Mouse (Mus musculus) heart, postnatal 0 days (tissue): ENCODE results near the gene Prkch. TPM values are rescaled to one million over a fixed set of nuclear protein-coding genes. Genes with fewer than 3 reads are reported as not detected.
A peak's percentile ranks its signal among the peaks of the same experiment; 100 is the strongest.

Source experiments
- ATAC-seq: fragments of 200-750 bp; cut with Nextera tagmentation; 2 replicates; pipeline ENCODE4 v1.8.0; 2017; ENCODE audit warnings: low read depth, moderate number of reproducible peaks, moderate library complexity; ENCODE audit not compliant: insufficient read depth
- DNase-seq: peaks from one replicate; pipeline ENCODE4 v3.0.0-alpha.2; 2016; ENCODE audit warnings: low spot score
- H3K27ac ChIP-seq: fragments of 300-500 bp; sonication (generic); 2 replicates; pipeline ENCODE4 v1.5.1; 2014; ENCODE audit warnings: low read depth, mild to moderate bottlenecking
- H3K27me3 ChIP-seq: fragments of 300-500 bp; sonication (generic); 2 replicates; pipeline ENCODE4 v1.6.1; 2014; ENCODE audit warnings: low read length, mixed read lengths; ENCODE audit not compliant: control insufficient read depth, insufficient read depth
- H3K36me3 ChIP-seq: fragments of 300-500 bp; sonication (generic); replicated peaks from 2 replicates; pipeline ENCODE4 v1.6.1; 2014; ENCODE audit warnings: low read length, mixed read lengths; ENCODE audit not compliant: control insufficient read depth, insufficient read depth
- H3K4me1 ChIP-seq: fragments of 300-500 bp; sonication (generic); 2 replicates; pipeline ENCODE4 v1.6.1; 2014; ENCODE audit warnings: antibody characterized with exemption; ENCODE audit not compliant: control insufficient read depth, insufficient read depth
- H3K4me2 ChIP-seq: fragments of 300-500 bp; sonication (generic); 2 replicates; pipeline ENCODE4 v1.6.1; 2014; ENCODE audit warnings: low read depth, mild to moderate bottlenecking, low read length, moderate library complexity
- H3K4me3 ChIP-seq: fragments of 300-500 bp; sonication (generic); 2 replicates; pipeline ENCODE4 v1.5.1; 2014; ENCODE audit warnings: low read depth, low read length
- H3K9ac ChIP-seq: fragments of 300-500 bp; sonication (generic); replicated peaks from 2 replicates; pipeline ENCODE4 v1.6.1; 2014; ENCODE audit warnings: low read depth, low read length, mixed read lengths
- H3K9me3 ChIP-seq: fragments of 300-500 bp; sonication (generic); replicated peaks from 2 replicates; pipeline ENCODE4 v1.6.1; 2016; ENCODE audit warnings: low read length; ENCODE audit not compliant: control insufficient read depth
- CTCF ChIP-seq: IDR thresholded peaks from 2 replicates; pipeline ENCODE4 v1.5.1; 2016; ENCODE audit warnings: antibody characterized with exemption, control low read depth, low read depth
- EP300 ChIP-seq: IDR thresholded peaks from 2 replicates; pipeline ENCODE4 v1.6.1; 2016; ENCODE audit warnings: antibody characterized with exemption, low read depth
- WGBS: fragments of 180-500 bp; shearing (Covaris S2); extraction: QIAGEN DNeasy Blood & Tissue Kit; methylation state at CpG from one replicate; pipeline ENCODE4 v1.1.7; 2014; 5-methylcytosine and 5-hydroxymethylcytosine counted together
- polyA plus RNA-seq: library from polyadenylated mRNA; unstranded; fragments of >200 nt; fragmentation: Nextera tagmentation; extraction: Ambion mirVana; gene quantifications from 2 replicates; pipeline ENCODE4 v1.2.1, GENCODE M21; 2015
- total RNA-seq: library from RNA; depleted of rRNA; stranded (reverse); fragments of >200 nt; gene quantifications from 2 replicates; pipeline ENCODE4 v1.2.3, GENCODE M21; 2014; ENCODE audit warnings: low replicate concordance

Gene Prkch
- total and polyA plus RNA-seq, 2 experiments from 2014 or later = 7.9 to 20.5 TPM

DNA sequence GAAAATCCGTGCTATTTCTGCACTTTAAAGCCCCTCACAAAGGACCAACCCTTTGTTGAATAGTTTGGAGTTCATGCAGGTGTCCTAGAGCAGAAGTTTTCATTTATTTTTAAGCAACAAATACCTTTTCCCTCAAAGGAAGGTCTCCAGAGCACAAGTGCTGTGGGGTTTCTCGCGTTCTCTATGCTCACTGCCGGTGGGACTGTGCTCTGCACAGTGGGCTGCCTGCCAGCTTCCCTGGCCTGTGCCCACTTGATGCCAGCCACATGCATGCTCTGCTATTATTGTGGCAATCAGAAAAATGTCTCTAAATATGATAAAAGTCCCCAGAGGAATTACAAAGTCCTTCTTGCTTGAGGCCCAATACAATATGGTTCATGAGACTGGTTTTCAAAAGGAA is 87.4 kb downstream of the Prkch start:
- no peak overlapping the region for H3K4me2 ChIP-seq
- H3K27ac ChIP-seq = peak overlapping the region; percentile 77
- 0 out of 2 replicates have a peak, but pooled peaks have one; percentile 49 for ATAC-seq
- 26% methylated on average over 4 of the region's 4 CpGs for whole genome bisulfite sequencing
- DNase-seq = no peak
- no peaks in the 10 kb centered on the region for H3K27me3 ChIP-seq
- peaks cover 17% of the 10 kb centered on the region for H3K4me1 ChIP-seq
- H3K9me3 ChIP-seq = no peaks in the 10 kb centered on the region
- no peak for TF ChIP-seq CTCF
- no peak for TF ChIP-seq EP300
- no peak overlapping the region for H3K9ac ChIP-seq
- H3K4me3 ChIP-seq = no peak overlapping the region
- no peaks in the 10 kb centered on the region for H3K36me3 ChIP-seq

DNA sequence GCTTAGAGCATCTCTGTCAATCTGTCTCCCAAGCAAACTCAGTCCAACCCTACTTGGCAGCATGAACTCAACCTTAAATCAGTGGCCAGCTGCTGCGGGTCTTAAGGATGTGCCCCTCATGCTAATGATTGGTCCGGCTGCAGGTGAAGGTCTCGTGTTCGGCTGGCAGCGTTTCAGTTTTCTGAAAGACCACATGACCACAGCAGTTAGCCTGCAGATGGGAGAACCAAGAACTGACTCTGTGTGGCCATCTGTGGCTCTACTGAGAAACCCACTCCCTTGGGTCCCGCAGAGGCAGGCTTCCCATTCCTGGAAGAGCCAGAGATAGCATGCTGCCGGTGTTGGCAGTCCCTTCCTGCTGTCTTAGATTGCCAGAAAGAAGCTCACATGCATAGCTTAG is 89.2 kb downstream of the Prkch start:
- Histone ChIP-seq H3K9me3 (no peaks in the 10 kb centered on the region), H3K27ac (no peak overlapping the region), H3K4me3 (no peak overlapping the region), H3K36me3 (no peaks in the 10 kb centered on the region), H3K27me3 (no peaks in the 10 kb centered on the region), H3K4me1 (peaks cover 17% of the 10 kb centered on the region), H3K4me2 (no peak overlapping the region), H3K9ac (no peak overlapping the region)
- ATAC-seq (no peak), DNase-seq (no peak)
- no peak for TF ChIP-seq EP300
- TF ChIP-seq CTCF = no peak
- 51% methylated on average over 7 of the region's 7 CpGs for WGBS

DNA sequence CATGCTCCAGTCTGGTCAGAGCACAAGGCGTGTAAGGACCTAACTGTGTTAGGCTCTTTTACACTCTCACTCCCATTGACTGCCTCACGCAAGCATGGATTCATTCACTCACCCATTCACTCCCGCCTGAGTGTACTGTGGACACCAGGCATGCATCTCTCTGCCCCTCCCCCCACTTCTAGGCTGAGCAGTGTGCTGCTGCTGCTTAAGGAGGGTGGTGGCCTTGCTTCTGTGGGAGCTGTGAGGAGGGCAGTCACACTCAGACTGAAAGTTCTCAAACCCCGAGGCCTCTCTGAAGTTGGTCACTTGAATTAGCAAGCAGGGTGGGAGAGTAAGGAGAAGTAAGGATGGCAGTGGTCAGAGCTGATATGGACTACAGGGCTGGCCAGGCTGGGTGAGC is 90.6 kb downstream of the Prkch start:
- Histone ChIP-seq H3K4me2 (no peak overlapping the region), H3K36me3 (no peaks in the 10 kb centered on the region), H3K4me3 (no peak overlapping the region), H3K9ac (no peak overlapping the region), H3K9me3 (no peaks in the 10 kb centered on the region), H3K27ac (no peak overlapping the region; the same call in 1 of the 2 replicates), H3K27me3 (no peaks in the 10 kb centered on the region), H3K4me1 (peaks cover 17% of the 10 kb centered on the region)
- DNase-seq (no peak), ATAC-seq (no peak)
- 59% methylated on average over 4 of the region's 4 CpGs for whole genome bisulfite sequencing
- TF ChIP-seq EP300 (no peak), CTCF (no peak)

DNA sequence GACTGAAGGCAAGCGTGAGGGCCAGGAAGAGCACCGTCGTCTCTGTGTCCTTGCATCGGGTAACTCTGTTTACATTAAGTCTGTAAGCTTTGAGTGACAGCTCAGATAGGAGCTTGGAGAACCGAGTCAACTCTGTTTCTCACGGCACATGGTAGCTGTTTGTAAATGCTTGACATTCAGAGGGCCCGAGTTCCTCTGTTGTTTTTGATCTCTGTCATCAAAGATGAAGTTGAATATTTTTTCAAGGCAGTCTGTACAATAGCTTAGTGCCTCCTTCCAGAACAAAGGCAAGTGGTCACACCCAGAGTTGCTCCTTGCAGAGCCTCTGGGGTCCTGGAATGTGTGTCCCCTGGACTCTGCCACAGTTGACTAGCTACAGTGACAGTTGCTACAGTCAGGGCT is 94.8 kb downstream of the Prkch start:
- no peak for TF ChIP-seq CTCF
- TF ChIP-seq EP300 = no peak
- H3K27ac ChIP-seq = peak overlapping the region; percentile 62

DNA sequence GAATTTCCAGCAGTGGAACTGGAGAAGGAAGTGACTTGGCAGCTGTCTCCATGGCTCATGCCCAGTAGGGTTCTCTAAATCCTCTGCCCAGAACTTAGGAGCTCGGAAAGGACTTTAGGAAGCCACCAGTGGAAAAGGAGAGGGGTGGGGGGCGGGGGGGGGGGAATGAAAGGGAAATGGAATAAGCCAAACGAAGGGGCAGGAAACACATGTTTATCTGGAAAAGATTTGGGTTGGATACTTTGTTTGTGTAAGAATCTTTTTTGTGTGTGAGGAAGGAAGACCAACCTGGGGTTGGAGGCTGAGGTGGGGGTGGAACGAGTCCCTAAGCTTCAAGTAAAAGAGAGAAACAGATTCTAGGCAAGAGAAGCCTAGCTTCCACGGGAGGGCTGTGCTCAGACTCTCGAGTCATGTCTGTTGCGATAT is 98.3 kb downstream of the Prkch start:
- no peak overlapping the region for H3K4me3 ChIP-seq
- ATAC-seq (peak; percentile 52), DNase-seq (peak; percentile 54)
- H3K27me3 ChIP-seq = no peaks in the 10 kb centered on the region
- no peak for TF ChIP-seq CTCF
- no peak for TF ChIP-seq EP300
- WGBS = 52% methylated on average over 7 of the region's 7 CpGs
- no peak overlapping the region for H3K9ac ChIP-seq
- no peaks in the 10 kb centered on the region for H3K9me3 ChIP-seq
- no peak overlapping the region for H3K4me2 ChIP-seq
- H3K27ac ChIP-seq = peak overlapping the region; percentile 47
- H3K36me3 ChIP-seq = no peaks in the 10 kb centered on the region
- H3K4me1 ChIP-seq = peaks cover 4% of the 10 kb centered on the region; the same call in 1 of the 2 replicates

More for the DNA sequence above, 94.8 kb downstream of the Prkch start:
- 13% methylated on average over 7 of the region's 7 CpGs for WGBS
- Histone ChIP-seq H3K36me3 (no peaks in the 10 kb centered on the region), H3K4me2 (no peak overlapping the region), H3K9me3 (no peaks in the 10 kb centered on the region), H3K4me3 (no peak overlapping the region), H3K9ac (no peak overlapping the region), H3K4me1 (no peaks in the 10 kb centered on the region), H3K27me3 (no peaks in the 10 kb centered on the region)
- no peak for DNase-seq
- no peak for ATAC-seq

DNA sequence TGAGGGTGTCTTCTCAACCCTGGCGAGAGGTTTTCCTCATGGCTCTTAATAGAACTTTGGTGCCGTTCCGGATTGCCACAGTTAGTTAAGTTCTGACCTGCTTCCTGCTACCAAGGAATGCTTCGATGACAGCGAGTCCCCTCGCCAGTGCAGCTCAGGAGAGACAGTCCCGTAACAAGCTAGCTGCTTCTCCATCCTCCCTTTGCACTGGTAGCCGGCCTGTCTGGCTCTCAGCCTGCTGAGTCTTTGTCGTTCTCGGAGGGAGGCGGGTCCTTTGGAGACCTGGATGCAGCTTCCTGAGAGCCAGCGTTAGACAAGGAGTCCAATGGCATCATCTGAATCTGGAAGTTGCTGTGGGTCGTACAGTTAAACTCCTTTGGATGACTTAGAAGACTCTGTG is 101.3 kb downstream of the Prkch start:
- TF ChIP-seq EP300 (no peak), CTCF (no peak)
- 65% methylated on average over 13 of the region's 13 CpGs for WGBS
- H3K36me3 ChIP-seq = no peaks in the 10 kb centered on the region
- no peaks in the 10 kb centered on the region for H3K9me3 ChIP-seq
- no peaks in the 10 kb centered on the region for H3K27me3 ChIP-seq
- H3K4me1 ChIP-seq = peaks cover 4% of the 10 kb centered on the region; the same call in 1 of the 2 replicates
- H3K4me2 ChIP-seq = no peak overlapping the region
- no peak overlapping the region for H3K9ac ChIP-seq
- DNase-seq = no peak
- no peak for ATAC-seq
- H3K4me3 ChIP-seq = no peak overlapping the region
- H3K27ac ChIP-seq = peak overlapping the region; percentile 44
